Mouse (Mus musculus): ENCODE data around the gene Nt5c3.

Nt5c3 gene

DNA sequence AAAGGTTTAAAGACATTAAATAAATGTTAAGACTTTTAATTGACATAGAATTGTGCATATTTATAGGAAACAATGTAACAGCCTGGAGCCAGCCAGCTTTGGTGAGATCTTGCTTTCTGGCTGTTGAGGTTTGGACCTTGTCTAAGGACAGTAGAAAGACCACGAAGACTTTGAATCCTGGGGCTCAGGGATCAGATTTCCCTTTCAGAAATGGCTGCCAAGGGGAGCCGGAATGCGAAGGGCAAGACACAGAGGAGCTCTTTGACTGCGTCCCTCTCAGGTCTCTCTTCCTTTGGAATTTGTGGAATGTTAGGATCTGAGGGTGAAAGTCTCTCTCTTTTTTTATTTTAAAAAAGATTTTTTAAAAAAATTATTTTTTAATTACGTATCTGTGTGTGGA lies 89.0 kb downstream of the Nt5c3 start:
- DNase-seq = no peak

DNA sequence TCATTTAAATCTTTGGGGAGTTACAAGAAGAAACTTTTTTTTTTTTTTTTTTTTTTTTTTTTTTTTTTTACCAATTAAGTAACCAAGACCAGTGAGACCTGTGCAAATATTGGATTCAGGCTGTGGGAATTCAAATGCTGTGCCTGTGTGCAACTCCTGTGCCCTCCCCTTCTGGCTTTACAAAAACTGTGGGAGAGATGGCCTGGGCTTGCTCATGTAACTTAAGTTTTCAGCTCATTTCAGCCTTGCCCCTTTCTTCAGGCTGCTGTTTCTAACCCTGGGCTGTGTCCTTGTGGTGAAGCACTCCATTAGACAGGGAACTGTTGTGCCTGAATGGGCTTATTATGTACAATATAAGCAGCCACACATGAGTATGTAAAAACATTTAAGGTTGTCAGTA lies 90.9 kb downstream of the Nt5c3 start:
- no peak for DNase-seq

DNA sequence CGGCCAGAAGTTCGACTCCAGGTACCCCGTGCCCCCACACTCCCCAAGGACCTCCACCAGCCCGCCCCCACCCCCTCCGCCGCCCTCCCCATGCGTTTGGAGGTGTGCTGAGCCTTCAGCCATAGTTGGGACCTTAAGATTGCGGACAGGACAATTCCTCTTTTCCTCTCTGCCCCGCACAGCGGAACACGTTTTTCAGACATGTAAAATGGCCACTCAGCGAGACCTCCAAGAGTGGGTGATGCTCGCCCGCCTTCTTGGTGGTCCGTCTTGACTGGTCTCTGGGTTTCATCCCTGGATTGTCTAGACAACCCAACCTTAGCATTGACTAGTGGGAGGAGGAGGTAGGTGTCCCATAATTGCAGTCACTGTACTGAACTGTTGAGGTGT lies 91.3 kb downstream of the Nt5c3 start:
- DNase-seq = no peak
